In genomic region chr15:89128382-89129350, GRCm38 (mm10) we compare ENCODE assay signal across 8 mouse cellular contexts. TPM values are rescaled to one million over a fixed set of nuclear protein-coding genes. Genes with fewer than 3 reads are reported as not detected.
DNase-seq lines count a peak whose midpoint lies in the region; ATAC-seq lines count a peak whose summit lies in the region.

TSS of gene Hdac10 (minus strand) at chr15:89128700.

- H3K9ac ChIP-seq in intestine, embryonic 15.5 days = peak within 1 kb of the TSS; percentile 68

- no peaks in the 10 kb centered on the region for H3K9me3 ChIP-seq in intestine, embryonic 15.5 days

- ATAC-seq in intestine, embryonic 15.5 days = peak; percentile 92
- peak; percentile 86 for ATAC-seq in megakaryocyte-erythroid progenitor cell, adult 5-6 weeks (replicated peaks; ENCODE audit: low FRiP score, low TSS enrichment, poor library complexity, severe bottlenecking)

- H3K27me3 ChIP-seq in intestine, embryonic 15.5 days (replicated peaks) = no peaks in the 10 kb centered on the region

- H3K4me2 ChIP-seq in intestine, embryonic 15.5 days (replicated peaks) = peak within 1 kb of the TSS; percentile 91

- intact Hi-C loops in gastrocnemius, postnatal 36 days (cut with DNase I) = loop anchor here (5.0 kb wide), 1 partner anchor 224 kb away; no protein-coding TSS in a partner anchor
- intact Hi-C loops in left cerebral cortex, postnatal 14 days (cut with DNase I) = no loop called here

- H3K4me1 ChIP-seq in intestine, embryonic 15.5 days (replicated peaks) = peaks cover 22% of the 10 kb centered on the region

- no peaks in the 10 kb centered on the region for H3K36me3 ChIP-seq in intestine, embryonic 15.5 days

- 2% methylated on average over 36 of the region's 36 CpGs for WGBS in intestine, embryonic 15.5 days

- peak within 1 kb of the TSS; percentile 87 for H3K27ac ChIP-seq in intestine, embryonic 15.5 days

- peak; percentile 81 for DNase-seq in adrenal gland, adult 8-10 months
- DNase-seq in embryo, embryonic 11.5 days (ENCODE audit: low read depth, low spot score) = peak; percentile 72
- peak; percentile 76 to 89 for DNase-seq in gastrocnemius, postnatal 36 days
- peak; percentile 84 to 89 for DNase-seq in left cerebral cortex, postnatal 14 days (ENCODE audit: low spot score in 2 of 2)
- DNase-seq in right cerebral cortex, postnatal 14 days = peak; percentile 77
- DNase-seq in yolk sac, embryonic 10.5 days (ENCODE audit: low spot score) = peak; percentile 83

- H3K4me3 ChIP-seq in intestine, embryonic 15.5 days (replicated peaks) = peak within 1 kb of the TSS; percentile 65

RNA-seq across cellular contexts. Expression of gene Hdac10, which starts in this region (rescaled TPM):
- total RNA-seq in adrenal gland, adult 8-10 months (2022) = 10 to 100 TPM; 13.2 to 23.1 (median 18.0) TPM
- 1 to 10 TPM; 4.9 to 6.4 TPM for total RNA-seq in gastrocnemius, postnatal 36 days (2021)
- polyA plus RNA-seq in intestine, embryonic 15.5 days (2015; fragmentation: Nextera tagmentation; extraction: Ambion mirVana) = 20.3 and 20.8 TPM in 2 replicates
- total RNA-seq in left cerebral cortex, postnatal 14 days (2021) = 10 to 100 TPM; 12.3 to 13.3 TPM
- 25.6 and 32.8 TPM in 2 replicates for total RNA-seq in megakaryocyte-erythroid progenitor cell, adult 5-6 weeks (2014; fragmentation: Nextera tagmentation)
- 15.6 and 20.1 TPM in 2 replicates for total RNA-seq in megakaryocyte-erythroid progenitor cell, adult 5-6 weeks (2017)

Comparison
In these comparisons a context has a peak if more than half of its experiments do, and no peak if none do; other contexts are left out.
1. Peak in every context shown above with its lines: DNase-seq, ATAC-seq, H3K4me3 ChIP-seq and H3K27ac ChIP-seq.